Mouse (Mus musculus): ENCODE measurements around the gene Astl.
"Not testable (repeated sequence)": the region's sequence is repeated elsewhere in the genome, so short reads cannot be mapped to it uniquely, and the experiment has no call there.

Astl gene

GRCm38 (mm10) chr2:127338416-127338815 is at the start of gene Astl:
Astl (plus strand) TSS chr2:127338639.
- DNase-seq (ENCODE audit: extremely low read depth, low read depth, low spot score), result no peak

- DNase-seq (ENCODE audit: extremely low read depth, low read depth, low spot score), result no peak
Measured at GRCm38 (mm10) chr2:127292250-127292649, 46.2 kb upstream of the Astl start.

- peak; percentile 83 for DNase-seq (ENCODE audit: extremely low read depth, low read depth, low spot score)
Measured at GRCm38 (mm10) chr2:127297001-127297805, 41.2 kb upstream of the Astl start.

GRCm38 (mm10) chr2:127298056-127298455 is 40.4 kb upstream of the Astl start:
- DNase-seq (ENCODE audit: extremely low read depth, low read depth, low spot score), result no peak

GRCm38 (mm10) chr2:127300701-127301100 is 37.7 kb upstream of the Astl start:
- DNase-seq (ENCODE audit: extremely low read depth, low read depth, low spot score), result no peak

- no peak for DNase-seq (ENCODE audit: extremely low read depth, low read depth, low spot score)
Measured at GRCm38 (mm10) chr2:127301883-127302282, 36.6 kb upstream of the Astl start.

- not testable (repeated sequence) for DNase-seq (ENCODE audit: extremely low read depth, low read depth, low spot score)
Measured at GRCm38 (mm10) chr2:127304192-127304591, 34.2 kb upstream of the Astl start.

- DNase-seq (ENCODE audit: extremely low read depth, low read depth, low spot score), result no peak
Measured at GRCm38 (mm10) chr2:127304609-127305210, 33.7 kb upstream of the Astl start.

- no peak for DNase-seq (ENCODE audit: extremely low read depth, low read depth, low spot score)
Measured at GRCm38 (mm10) chr2:127306123-127306522, 32.3 kb upstream of the Astl start.

- DNase-seq (ENCODE audit: extremely low read depth, low read depth, low spot score), result no peak
Measured at GRCm38 (mm10) chr2:127307179-127307578, 31.3 kb upstream of the Astl start.

- no peak for DNase-seq (ENCODE audit: extremely low read depth, low read depth, low spot score)
Measured at GRCm38 (mm10) chr2:127308660-127309059, 29.8 kb upstream of the Astl start.

- no peak for DNase-seq (ENCODE audit: extremely low read depth, low read depth, low spot score)
Measured at GRCm38 (mm10) chr2:127310246-127310645, 28.2 kb upstream of the Astl start.

GRCm38 (mm10) chr2:127310685-127311084 is 27.8 kb upstream of the Astl start:
- DNase-seq (ENCODE audit: extremely low read depth, low read depth, low spot score), result no peak

- DNase-seq (ENCODE audit: extremely low read depth, low read depth, low spot score), result no peak
Measured at GRCm38 (mm10) chr2:127311193-127311592, 27.2 kb upstream of the Astl start.

- no peak for DNase-seq (ENCODE audit: extremely low read depth, low read depth, low spot score)
Measured at GRCm38 (mm10) chr2:127312801-127313200, 25.6 kb upstream of the Astl start.

- DNase-seq (ENCODE audit: extremely low read depth, low read depth, low spot score), result no peak
Measured at GRCm38 (mm10) chr2:127313878-127314277, 24.6 kb upstream of the Astl start.

GRCm38 (mm10) chr2:127314467-127315154 is 23.8 kb upstream of the Astl start:
- no peak for DNase-seq (ENCODE audit: extremely low read depth, low read depth, low spot score)

GRCm38 (mm10) chr2:127315155-127315470 is 23.3 kb upstream of the Astl start:
- DNase-seq (ENCODE audit: extremely low read depth, low read depth, low spot score), result no peak

GRCm38 (mm10) chr2:127316431-127316830 is 22.0 kb upstream of the Astl start:
- no peak for DNase-seq (ENCODE audit: extremely low read depth, low read depth, low spot score)

GRCm38 (mm10) chr2:127318136-127318535 is 20.3 kb upstream of the Astl start:
- DNase-seq (ENCODE audit: extremely low read depth, low read depth, low spot score), result no peak

- DNase-seq (ENCODE audit: extremely low read depth, low read depth, low spot score), result no peak
Measured at GRCm38 (mm10) chr2:127319071-127319470, 19.4 kb upstream of the Astl start.

- DNase-seq (ENCODE audit: extremely low read depth, low read depth, low spot score), result no peak
Measured at GRCm38 (mm10) chr2:127322671-127323285, 15.7 kb upstream of the Astl start.

All from fat pad, adult 2 months (tissue).